Mouse (Mus musculus): Measurements from ENCODE around the gene Atp6v0e. TPM values are rescaled to one million over a fixed set of nuclear protein-coding genes. Genes with fewer than 3 reads are reported as not detected.

The Atp6v0e gene
- polyA plus RNA-seq, 1 experiment = 100 TPM

DNA sequence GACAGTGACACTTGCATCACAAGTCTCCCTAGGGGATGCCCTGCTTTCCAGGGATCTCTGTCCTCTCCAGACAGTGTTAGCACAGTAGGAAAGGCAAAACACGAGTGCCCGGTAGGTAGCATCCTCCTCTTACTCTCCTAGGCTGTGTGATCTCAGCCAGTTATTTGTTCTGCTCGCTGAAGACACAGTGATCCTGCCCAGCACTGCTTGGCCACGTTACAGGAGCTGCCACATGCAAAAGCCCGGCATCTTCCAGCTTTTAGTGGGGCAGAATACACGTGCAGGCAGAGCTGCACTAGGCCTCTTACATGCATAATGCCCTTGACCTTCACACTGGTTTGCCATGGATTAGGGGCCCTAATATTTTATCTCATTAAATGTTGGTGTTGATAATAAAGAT, 43.5 kb upstream of the Atp6v0e start:
- no peak overlapping the region for H3K4me3 ChIP-seq (ENCODE audit: low read depth, low read length)
- H3K9ac ChIP-seq (ENCODE audit: low read depth, poor library complexity, severe bottlenecking) = no peak overlapping the region
- no peaks in the 10 kb centered on the region for H3K4me1 ChIP-seq (ENCODE audit: control insufficient read depth, insufficient read depth, low read length)
- H3K27me3 ChIP-seq (ENCODE audit: control insufficient read depth, insufficient read depth, low read length, poor library complexity, severe bottlenecking) = no peaks in the 10 kb centered on the region
- H3K27ac ChIP-seq (ENCODE audit: insufficient read depth, low read length) = no peak overlapping the region
- TF ChIP-seq POLR2A (IDR thresholded peaks at IDR 0.05; ENCODE audit: insufficient read depth, low read length) (no peak), EP300 (IDR thresholded peaks at IDR 0.05; ENCODE audit: insufficient read depth, low read depth, low read length) (no peak), CTCF (IDR thresholded peaks at IDR 0.05; ENCODE audit: low read depth, low read length) (no peak)
- H3K9me3 ChIP-seq (replicated peaks; ENCODE audit: control insufficient read depth, insufficient read depth, low read length, poor library complexity, severe bottlenecking) = no peaks in the 10 kb centered on the region
- peaks cover 12% of the 10 kb centered on the region for H3K36me3 ChIP-seq (ENCODE audit: control insufficient read depth, insufficient read depth, low read length, poor library complexity, severe bottlenecking)

DNA sequence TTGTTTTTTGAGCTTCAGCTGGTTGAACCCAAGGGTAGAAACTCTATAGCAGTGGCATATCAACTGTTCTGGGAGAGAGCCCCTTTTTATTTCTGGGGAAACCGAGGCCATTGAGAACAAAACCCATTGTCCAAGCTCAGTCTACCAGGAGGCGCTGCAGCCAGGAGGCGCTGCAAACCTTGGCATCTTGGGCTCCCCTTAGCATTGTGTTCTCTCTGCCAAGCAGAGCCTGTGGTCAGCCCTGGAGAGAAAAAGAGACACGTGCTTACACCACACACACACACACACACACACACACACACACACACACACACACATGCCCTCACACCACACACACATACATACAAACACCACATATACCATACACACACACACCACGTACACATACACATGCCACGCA, 42.7 kb upstream of the Atp6v0e start:
- Histone ChIP-seq H3K4me3 (ENCODE audit: low read depth, low read length) (no peak overlapping the region), H3K4me1 (ENCODE audit: control insufficient read depth, insufficient read depth, low read length) (no peaks in the 10 kb centered on the region), H3K9ac (ENCODE audit: low read depth, poor library complexity, severe bottlenecking) (no peak overlapping the region), H3K27ac (ENCODE audit: insufficient read depth, low read length) (no peak overlapping the region), H3K9me3 (replicated peaks; ENCODE audit: control insufficient read depth, insufficient read depth, low read length, poor library complexity, severe bottlenecking) (no peaks in the 10 kb centered on the region), H3K36me3 (ENCODE audit: control insufficient read depth, insufficient read depth, low read length, poor library complexity, severe bottlenecking) (peaks cover 10% of the 10 kb centered on the region), H3K27me3 (ENCODE audit: control insufficient read depth, insufficient read depth, low read length, poor library complexity, severe bottlenecking) (no peaks in the 10 kb centered on the region)
- TF ChIP-seq CTCF (IDR thresholded peaks at IDR 0.05; ENCODE audit: low read depth, low read length) (no peak), POLR2A (IDR thresholded peaks at IDR 0.05; ENCODE audit: insufficient read depth, low read length) (no peak), EP300 (IDR thresholded peaks at IDR 0.05; ENCODE audit: insufficient read depth, low read depth, low read length) (no peak)

DNA sequence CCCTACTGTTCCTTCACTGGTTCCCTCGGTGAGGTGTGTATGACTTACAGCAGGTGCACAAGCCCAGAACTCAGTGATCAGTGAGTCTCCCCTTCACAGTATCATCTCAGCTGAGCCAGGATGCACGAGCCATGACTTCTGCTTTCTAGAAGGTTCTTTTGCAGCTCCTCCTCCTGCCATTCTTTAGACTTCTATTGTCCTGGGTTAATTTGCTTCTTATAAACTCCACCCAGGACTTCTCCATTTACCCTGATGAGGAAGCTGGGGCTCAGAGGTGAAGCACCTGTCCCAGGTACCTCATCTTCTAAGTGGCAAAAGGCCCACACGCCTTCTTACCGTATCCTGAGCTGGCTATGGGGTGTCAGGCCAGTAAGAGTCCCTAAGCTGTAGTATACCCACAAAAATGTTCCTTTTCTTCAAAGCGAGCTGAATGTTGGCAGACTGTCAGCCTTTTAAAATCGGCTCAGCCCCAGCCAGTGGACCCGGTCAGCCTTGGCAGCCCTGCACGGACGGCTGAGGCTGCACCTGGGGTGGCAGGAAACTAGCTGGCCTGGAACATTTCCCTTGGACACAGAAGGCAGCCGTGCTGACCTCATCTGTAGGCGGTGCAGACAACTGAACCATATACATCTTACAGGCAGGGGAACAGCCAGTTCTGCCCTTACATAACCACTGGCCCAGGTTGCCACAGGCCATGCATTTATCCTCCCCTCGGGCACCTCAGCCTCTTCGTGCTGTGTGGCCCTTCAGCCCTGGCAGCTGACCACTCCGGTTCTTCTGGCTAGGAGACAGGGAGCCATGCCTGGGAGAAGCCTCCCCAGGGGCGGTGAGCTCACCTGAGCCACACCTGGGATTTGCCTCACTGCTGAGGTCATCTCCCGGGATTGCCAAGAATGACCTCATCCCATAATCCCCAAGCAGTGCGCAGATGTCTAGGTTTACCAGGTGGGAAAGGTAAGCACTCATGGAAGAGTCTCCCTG, 42.0 kb upstream of the Atp6v0e start:
- H3K9ac ChIP-seq (ENCODE audit: low read depth, poor library complexity, severe bottlenecking) = no peak overlapping the region
- no peaks in the 10 kb centered on the region for H3K9me3 ChIP-seq (replicated peaks; ENCODE audit: control insufficient read depth, insufficient read depth, low read length, poor library complexity, severe bottlenecking)
- H3K4me1 ChIP-seq (ENCODE audit: control insufficient read depth, insufficient read depth, low read length) = no peaks in the 10 kb centered on the region
- H3K27ac ChIP-seq (ENCODE audit: insufficient read depth, low read length) = no peak overlapping the region
- H3K4me3 ChIP-seq (ENCODE audit: low read depth, low read length) = no peak overlapping the region
- H3K27me3 ChIP-seq (ENCODE audit: control insufficient read depth, insufficient read depth, low read length, poor library complexity, severe bottlenecking) = no peaks in the 10 kb centered on the region
- peaks cover 7% of the 10 kb centered on the region for H3K36me3 ChIP-seq (ENCODE audit: control insufficient read depth, insufficient read depth, low read length, poor library complexity, severe bottlenecking)
- no peak for TF ChIP-seq POLR2A (IDR thresholded peaks at IDR 0.05; ENCODE audit: insufficient read depth, low read length)
- TF ChIP-seq CTCF (IDR thresholded peaks at IDR 0.05; ENCODE audit: low read depth, low read length) = no peak
- no peak for TF ChIP-seq EP300 (IDR thresholded peaks at IDR 0.05; ENCODE audit: insufficient read depth, low read depth, low read length)

DNA sequence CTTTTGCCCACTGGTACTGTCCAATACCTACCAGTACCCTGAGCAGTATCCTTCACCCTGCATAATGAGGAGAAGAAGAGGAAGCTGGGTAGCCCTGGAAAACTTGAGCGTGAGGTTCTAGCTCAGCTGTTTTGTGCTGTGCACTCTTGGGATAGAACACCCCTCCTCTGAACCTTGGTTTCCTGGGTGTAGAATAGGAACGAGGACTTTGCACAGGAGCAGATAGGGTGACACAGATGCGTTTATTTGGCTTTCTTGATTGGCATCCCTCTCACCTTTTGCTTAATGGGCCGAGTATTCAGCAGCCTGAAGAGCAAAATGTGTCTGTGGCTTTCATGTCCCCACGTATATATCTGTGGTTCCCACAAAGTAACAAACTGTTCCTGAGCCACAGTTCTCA, 41.1 kb upstream of the Atp6v0e start:
- Histone ChIP-seq H3K9ac (ENCODE audit: low read depth, poor library complexity, severe bottlenecking) (no peak overlapping the region), H3K4me1 (ENCODE audit: control insufficient read depth, insufficient read depth, low read length) (no peaks in the 10 kb centered on the region), H3K27me3 (ENCODE audit: control insufficient read depth, insufficient read depth, low read length, poor library complexity, severe bottlenecking) (no peaks in the 10 kb centered on the region), H3K27ac (ENCODE audit: insufficient read depth, low read length) (no peak overlapping the region), H3K4me3 (ENCODE audit: low read depth, low read length) (no peak overlapping the region), H3K9me3 (replicated peaks; ENCODE audit: control insufficient read depth, insufficient read depth, low read length, poor library complexity, severe bottlenecking) (no peaks in the 10 kb centered on the region), H3K36me3 (ENCODE audit: control insufficient read depth, insufficient read depth, low read length, poor library complexity, severe bottlenecking) (peaks cover 7% of the 10 kb centered on the region)
- no peak for TF ChIP-seq EP300 (IDR thresholded peaks at IDR 0.05; ENCODE audit: insufficient read depth, low read depth, low read length)

DNA sequence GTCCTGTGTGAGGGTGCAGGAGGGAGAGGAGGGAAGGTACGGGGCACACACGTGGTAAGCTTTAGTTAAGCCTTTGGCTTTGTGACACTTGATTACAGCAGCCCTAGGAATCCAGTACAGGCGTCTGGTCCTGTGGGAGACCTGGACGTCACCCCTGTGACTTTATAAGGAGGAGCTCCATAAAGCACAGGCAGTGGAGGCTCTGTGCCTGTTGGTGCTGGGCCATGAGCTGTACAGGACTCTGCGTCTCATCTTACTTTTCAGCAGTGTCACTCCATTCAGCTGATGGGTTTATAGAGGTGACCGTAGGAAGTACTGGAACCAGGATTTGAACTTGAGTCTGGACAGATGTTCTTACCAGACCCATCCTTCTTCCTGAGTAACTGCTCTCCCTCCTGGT, 39.0 kb upstream of the Atp6v0e start:
- no peaks in the 10 kb centered on the region for H3K27me3 ChIP-seq (ENCODE audit: control insufficient read depth, insufficient read depth, low read length, poor library complexity, severe bottlenecking)
- peaks cover 7% of the 10 kb centered on the region for H3K36me3 ChIP-seq (ENCODE audit: control insufficient read depth, insufficient read depth, low read length, poor library complexity, severe bottlenecking)
- no peak overlapping the region for H3K4me3 ChIP-seq (ENCODE audit: low read depth, low read length)
- no peaks in the 10 kb centered on the region for H3K9me3 ChIP-seq (replicated peaks; ENCODE audit: control insufficient read depth, insufficient read depth, low read length, poor library complexity, severe bottlenecking)
- H3K9ac ChIP-seq (ENCODE audit: low read depth, poor library complexity, severe bottlenecking) = no peak overlapping the region
- no peaks in the 10 kb centered on the region for H3K4me1 ChIP-seq (ENCODE audit: control insufficient read depth, insufficient read depth, low read length)
- no peak for TF ChIP-seq CTCF (IDR thresholded peaks at IDR 0.05; ENCODE audit: low read depth, low read length)
- TF ChIP-seq EP300 (IDR thresholded peaks at IDR 0.05; ENCODE audit: insufficient read depth, low read depth, low read length) = no peak
- TF ChIP-seq POLR2A (IDR thresholded peaks at IDR 0.05; ENCODE audit: insufficient read depth, low read length) = no peak
- no peak overlapping the region for H3K27ac ChIP-seq (ENCODE audit: insufficient read depth, low read length)

DNA sequence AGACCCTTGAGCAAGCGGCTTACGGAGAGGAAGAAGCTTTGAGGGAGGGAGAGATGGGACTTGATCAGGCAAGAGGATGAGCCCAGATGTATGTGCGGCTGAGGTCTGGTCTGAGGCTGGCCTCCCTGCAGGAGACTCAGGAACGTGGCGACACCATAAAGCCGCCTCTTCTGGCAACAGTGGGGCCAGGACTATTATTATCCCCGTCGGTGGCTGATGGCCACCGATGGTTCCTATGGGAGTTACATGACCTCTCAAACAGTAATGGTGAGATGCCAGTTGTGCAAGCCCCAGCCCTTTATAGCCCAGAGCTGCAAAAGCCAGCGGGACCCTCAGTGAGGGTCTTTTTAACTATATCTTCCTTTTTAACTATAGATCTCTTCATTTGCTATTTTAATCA, 38.0 kb upstream of the Atp6v0e start:
- Histone ChIP-seq H3K27ac (ENCODE audit: insufficient read depth, low read length) (no peak overlapping the region), H3K27me3 (ENCODE audit: control insufficient read depth, insufficient read depth, low read length, poor library complexity, severe bottlenecking) (no peaks in the 10 kb centered on the region), H3K4me1 (ENCODE audit: control insufficient read depth, insufficient read depth, low read length) (no peaks in the 10 kb centered on the region), H3K4me3 (ENCODE audit: low read depth, low read length) (no peak overlapping the region), H3K9ac (ENCODE audit: low read depth, poor library complexity, severe bottlenecking) (no peak overlapping the region), H3K36me3 (ENCODE audit: control insufficient read depth, insufficient read depth, low read length, poor library complexity, severe bottlenecking) (peaks cover 8% of the 10 kb centered on the region), H3K9me3 (replicated peaks; ENCODE audit: control insufficient read depth, insufficient read depth, low read length, poor library complexity, severe bottlenecking) (no peaks in the 10 kb centered on the region)
- TF ChIP-seq EP300 (IDR thresholded peaks at IDR 0.05; ENCODE audit: insufficient read depth, low read depth, low read length) (no peak), POLR2A (IDR thresholded peaks at IDR 0.05; ENCODE audit: insufficient read depth, low read length) (no peak), CTCF (IDR thresholded peaks at IDR 0.05; ENCODE audit: low read depth, low read length) (no peak)
